Mouse (Mus musculus) gastrocnemius, adult 18-20 months (tissue): ENCODE results near the gene Tmem30b. TPM values are rescaled to one million over a fixed set of nuclear protein-coding genes. Genes with fewer than 3 reads are reported as not detected.
"Not testable (repeated sequence)": the region's sequence is repeated elsewhere in the genome, so short reads cannot be mapped to it uniquely, and the experiment has no call there.

Source experiments
- DNase-seq: peaks from one replicate; pipeline ENCODE4 v3.0.0; 2021; ENCODE audit warnings: low spot score
- long read RNA-seq, 2 experiments: library from polyadenylated mRNA; stranded (forward); transcript quantifications; one replicate each; pipeline ENCODE4 v2.0.0; 2021
- total RNA-seq, 2 experiments: library from RNA; stranded (reverse); gene quantifications; 2 replicates each; pipeline ENCODE4 v1.2.3; 2021

The Tmem30b gene
- under 1 TPM; 0.11 to 0.74 TPM for total RNA-seq
- long read RNA-seq, experiment 1, partial matches to known transcripts: 0 of 1 reads
- long read RNA-seq, experiment 1, other reads (novel, unspliced or antisense): 0 of 1 reads
- long read RNA-seq, experiment 2, partial matches to known transcripts: 0 of 1 reads
- long read RNA-seq, experiment 2, other reads (novel, unspliced or antisense): 0 of 1 reads

GRCm38 (mm10) chr12:73546086-73546711 lies at the start of gene Tmem30b:
Tmem30b (minus strand) TSS chr12:73546392.
- DNase-seq: no peak

GRCm38 (mm10) chr12:73595226-73595625 lies 49.0 kb upstream of the Tmem30b start:
- DNase-seq: no peak

DNA sequence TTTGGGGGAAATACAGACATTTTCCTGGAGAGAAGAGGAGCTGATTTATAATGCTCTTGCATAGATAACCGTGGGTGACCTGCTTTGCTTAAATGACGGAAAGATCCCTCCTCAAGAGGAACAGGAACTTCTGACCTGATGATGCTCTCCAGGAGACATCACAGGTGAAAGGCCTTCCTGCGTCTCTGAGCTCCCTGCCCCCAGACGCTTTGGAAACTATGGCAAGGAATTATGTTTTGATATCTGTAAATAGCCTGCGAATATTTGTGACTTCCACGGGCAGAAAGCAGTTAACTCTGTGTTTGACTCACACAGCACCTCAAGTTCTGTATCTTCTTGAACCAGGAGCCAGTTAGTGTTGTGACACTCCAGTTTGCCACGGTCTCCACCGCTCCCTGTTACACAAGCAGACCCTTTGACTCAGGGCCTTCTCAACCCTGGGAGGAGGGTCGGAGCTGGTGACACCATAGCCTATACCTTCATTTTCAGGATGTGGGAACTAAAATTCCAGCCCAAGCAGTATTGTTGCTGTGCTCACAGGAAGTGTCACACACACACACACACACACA lies 48.1 kb upstream of the Tmem30b start:
- no peak for DNase-seq

DNA sequence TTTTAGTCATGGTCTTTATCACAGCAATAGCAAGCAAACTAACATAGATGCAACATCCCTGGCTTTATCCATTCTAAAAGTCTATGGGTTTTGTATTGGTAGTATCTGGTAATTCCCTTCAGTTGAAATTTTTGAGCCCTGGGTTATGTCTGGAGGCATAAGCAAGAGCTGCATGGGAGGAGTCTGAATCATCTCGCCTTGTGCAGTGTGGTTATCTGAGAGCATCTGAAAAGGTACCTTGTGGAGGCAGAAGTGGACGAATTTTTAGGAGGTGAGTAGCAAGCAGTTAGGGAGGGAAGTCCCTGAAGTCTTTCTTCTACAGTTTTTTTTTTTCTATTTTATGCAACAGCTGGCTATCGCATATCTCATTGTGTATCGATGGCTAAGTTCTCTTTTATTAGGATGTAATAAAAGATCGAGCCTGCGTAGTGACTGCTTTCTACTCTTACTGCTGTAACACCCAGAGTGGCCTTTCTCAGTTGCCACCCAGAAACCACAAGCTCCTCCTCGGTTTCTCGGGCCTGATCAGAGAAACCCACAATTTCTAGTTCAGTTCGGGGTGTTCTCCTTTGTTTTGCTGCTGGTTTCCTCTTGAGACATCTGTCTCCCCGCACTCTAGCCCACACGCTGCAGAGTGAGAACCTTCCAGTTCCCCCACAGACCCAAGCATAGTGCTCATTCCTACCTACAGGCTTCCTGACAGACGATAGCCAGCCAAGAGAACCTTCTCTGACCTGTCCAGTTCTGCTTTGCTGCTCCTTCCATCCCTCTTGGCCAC lies 47.0 kb upstream of the Tmem30b start:
- no peak for DNase-seq

- DNase-seq: peak; percentile 40
Observed at GRCm38 (mm10) chr12:73591625-73592024, 45.4 kb upstream of the Tmem30b start.

GRCm38 (mm10) chr12:73590627-73591276 lies 44.6 kb upstream of the Tmem30b start:
- DNase-seq: no peak

DNA sequence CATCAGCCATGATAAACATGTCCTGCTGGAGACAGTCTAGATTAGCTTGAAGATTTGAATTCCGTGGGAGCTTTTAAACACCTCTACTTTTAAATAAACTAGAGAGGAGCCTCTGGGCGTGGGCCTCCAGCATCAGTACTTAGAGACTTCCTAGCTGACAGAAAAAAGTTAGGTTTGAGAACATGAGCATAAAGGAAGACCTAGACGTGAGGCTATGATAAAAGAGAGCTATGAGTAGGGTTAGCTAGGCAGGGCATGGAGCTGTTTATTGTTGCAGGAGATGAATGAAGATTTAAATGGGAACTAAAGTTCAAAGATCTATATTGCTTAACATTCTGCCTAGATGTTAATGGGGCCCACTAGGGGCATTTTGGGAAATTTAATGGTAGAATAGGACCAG lies 41.1 kb upstream of the Tmem30b start:
- DNase-seq: no peak

DNA sequence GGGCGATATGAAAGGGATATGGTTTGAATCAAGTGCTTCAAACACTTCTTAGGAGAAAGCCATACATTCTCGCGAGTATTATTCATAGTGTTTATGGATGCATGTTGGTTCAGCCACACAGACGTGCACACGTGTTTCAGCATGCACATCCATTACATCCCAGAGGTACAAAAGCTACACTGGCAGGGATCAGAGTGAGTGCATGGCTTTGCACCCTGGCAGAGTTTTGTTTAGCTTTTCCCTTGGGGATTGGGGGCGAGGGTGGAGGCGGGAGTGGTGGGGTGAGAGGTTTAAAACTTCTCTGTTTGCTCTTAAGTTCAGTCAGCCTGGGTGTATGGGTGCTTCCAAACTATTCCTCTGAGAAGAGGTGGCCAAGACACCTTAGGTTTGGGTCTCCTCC lies 39.7 kb upstream of the Tmem30b start:
- no peak for DNase-seq

DNA sequence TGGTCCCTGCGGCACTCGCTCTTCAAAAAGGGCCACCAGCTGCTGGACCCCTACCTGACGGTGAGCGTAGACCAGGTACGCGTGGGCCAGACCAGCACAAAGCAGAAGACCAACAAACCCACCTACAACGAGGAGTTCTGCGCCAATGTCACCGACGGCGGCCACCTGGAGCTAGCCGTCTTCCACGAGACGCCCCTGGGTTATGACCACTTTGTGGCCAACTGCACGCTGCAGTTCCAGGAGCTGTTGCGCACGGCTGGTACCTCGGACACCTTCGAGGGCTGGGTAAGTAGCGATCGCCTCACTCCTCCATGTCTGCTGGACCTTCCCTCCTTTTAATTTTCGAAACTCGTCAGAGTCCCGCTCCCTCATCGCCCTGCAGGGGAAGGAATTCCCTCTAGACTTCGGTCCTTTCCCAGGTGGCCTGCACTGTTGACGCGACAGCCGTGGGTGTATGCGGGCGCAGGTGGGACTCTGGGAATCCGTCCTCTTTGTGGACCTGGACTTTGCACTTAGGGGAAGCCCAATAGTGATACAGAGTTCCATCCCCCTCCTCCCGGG lies 39.1 kb upstream of the Tmem30b start:
- no peak for DNase-seq

DNA sequence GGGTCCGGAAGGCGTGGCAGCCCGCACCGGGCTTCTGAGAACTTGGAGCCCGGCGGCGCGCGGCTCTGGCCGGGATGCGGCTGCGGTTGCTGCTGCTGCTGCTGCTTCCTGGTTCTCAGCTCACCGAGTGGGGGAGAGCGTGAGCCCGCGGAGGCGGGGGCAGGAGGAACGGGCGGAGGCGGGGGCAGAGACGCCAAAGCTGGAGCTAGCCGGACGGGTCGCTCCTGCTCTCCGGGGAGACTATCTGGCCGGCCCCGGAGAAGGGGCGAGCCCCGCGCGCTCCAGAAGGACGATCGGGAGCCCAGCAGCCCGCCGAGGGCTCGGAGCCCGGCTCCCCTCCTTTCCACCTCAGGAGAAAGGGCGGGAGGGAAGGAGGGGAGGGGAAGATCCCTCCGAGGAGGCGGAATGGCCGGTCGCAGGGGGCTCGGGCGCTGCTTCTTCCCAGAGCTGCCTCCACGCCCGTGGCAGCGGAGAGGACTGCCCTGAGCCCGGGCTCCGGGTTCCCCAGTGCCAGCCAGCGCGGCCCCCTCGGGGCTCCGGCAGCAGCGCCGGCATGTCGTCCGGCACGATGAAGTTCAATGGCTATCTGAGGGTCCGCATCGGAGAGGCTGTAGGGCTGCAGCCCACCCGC lies 38.5 kb upstream of the Tmem30b start, which contains the start of gene Prkch:
Gene Prkch, plus strand, starts transcription at position 187 of the 631 bp plus-strand sequence.
- DNase-seq: peak; percentile 71

- peak; percentile 17 for DNase-seq
Observed at GRCm38 (mm10) chr12:73583813-73584609, 37.8 kb upstream of the Tmem30b start.

GRCm38 (mm10) chr12:73583318-73583717 lies 37.1 kb upstream of the Tmem30b start:
- DNase-seq: no peak

- no peak for DNase-seq
Observed at GRCm38 (mm10) chr12:73580811-73581210, 34.6 kb upstream of the Tmem30b start.

- no peak for DNase-seq
Observed at GRCm38 (mm10) chr12:73578141-73578540, 31.9 kb upstream of the Tmem30b start.

DNA sequence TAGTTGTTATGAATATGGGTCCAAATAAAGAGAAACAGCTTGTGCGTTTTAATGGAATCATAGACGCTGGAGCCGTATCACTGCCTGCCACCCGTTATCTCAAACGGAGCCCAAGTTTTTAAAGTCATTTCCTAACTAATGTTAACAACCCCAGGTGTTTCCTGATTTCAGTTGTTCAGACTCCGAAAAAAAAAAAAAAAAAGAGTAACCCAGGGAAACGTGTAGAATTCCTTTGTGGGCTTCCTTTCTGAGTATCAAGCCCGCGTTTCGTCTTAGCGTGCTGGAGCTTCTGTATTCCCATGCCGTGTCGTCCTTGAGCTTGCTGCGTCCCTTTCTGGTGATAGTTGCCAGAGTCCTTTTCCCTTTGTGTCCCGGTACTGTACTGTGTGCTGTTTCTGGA lies 28.4 kb upstream of the Tmem30b start:
- no peak for DNase-seq

DNA sequence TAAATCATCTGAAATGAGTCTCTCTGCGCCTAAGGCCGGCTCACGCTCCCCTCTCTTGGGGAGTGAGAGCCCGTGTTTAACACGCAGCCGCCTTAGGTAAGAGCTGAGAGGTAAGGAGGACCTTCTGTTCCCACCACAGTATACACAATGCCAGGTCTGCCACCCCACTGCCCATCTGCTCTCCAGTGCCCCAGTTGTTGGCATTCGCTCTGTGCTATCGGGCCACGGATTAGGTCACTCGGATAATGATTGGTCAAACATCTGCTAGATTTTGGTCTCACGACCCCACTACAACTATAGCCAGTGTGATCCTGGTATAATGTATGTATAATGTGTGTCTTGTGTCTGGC lies 19.4 kb upstream of the Tmem30b start:
- no peak for DNase-seq

GRCm38 (mm10) chr12:73564795-73565619 lies 18.8 kb upstream of the Tmem30b start:
- no peak for DNase-seq

GRCm38 (mm10) chr12:73564176-73564575 lies 18.0 kb upstream of the Tmem30b start:
- DNase-seq: no peak

GRCm38 (mm10) chr12:73563122-73563521 lies 16.9 kb upstream of the Tmem30b start:
- not testable (repeated sequence) for DNase-seq
